Mouse (Mus musculus) kidney, postnatal 0 days (tissue): ENCODE measurements around the gene Rbm38. TPM values are rescaled to one million over a fixed set of nuclear protein-coding genes. Genes with fewer than 3 reads are reported as not detected.

ENCODE experiments used
- ATAC-seq: fragments of 200-750 bp; cut with Nextera tagmentation; replicated peaks from 2 replicates; pipeline ENCODE4 v1.8.0; 2017; ENCODE audit warnings: low read depth, moderate number of reproducible peaks, moderate TSS enrichment, moderate library complexity; ENCODE audit not compliant: low FRiP score
- DNase-seq: peaks from one replicate; pipeline ENCODE4 v3.0.0-alpha.2; 2016; ENCODE audit warnings: low spot score
- H3K27ac ChIP-seq: fragments of 300-500 bp; sonication (generic); 2 replicates; pipeline ENCODE4 v1.5.1; 2014; ENCODE audit warnings: mild to moderate bottlenecking
- H3K27me3 ChIP-seq: fragments of 300-500 bp; sonication (generic); 2 replicates; pipeline ENCODE4 v1.6.1; 2014; ENCODE audit warnings: low read length, mixed read lengths; ENCODE audit not compliant: insufficient read depth
- H3K36me3 ChIP-seq: fragments of 300-500 bp; sonication (generic); 2 replicates; pipeline ENCODE4 v1.6.1; 2014; ENCODE audit warnings: low read length, mixed read lengths; ENCODE audit not compliant: insufficient read depth
- H3K4me1 ChIP-seq: fragments of 300-500 bp; sonication (generic); replicated peaks from 2 replicates; pipeline ENCODE4 v1.6.1; 2014; ENCODE audit warnings: antibody characterized with exemption, low read length, mixed read lengths; ENCODE audit not compliant: insufficient read depth
- H3K4me2 ChIP-seq: fragments of 300-500 bp; sonication (generic); 2 replicates; pipeline ENCODE4 v1.6.1; 2014; ENCODE audit warnings: mild to moderate bottlenecking, low read length, moderate library complexity, mixed read lengths
- H3K4me3 ChIP-seq: fragments of 300-500 bp; sonication (generic); replicated peaks from 2 replicates; pipeline ENCODE4 v1.5.1; 2014; ENCODE audit warnings: low read depth, low read length
- H3K9ac ChIP-seq: fragments of 300-500 bp; sonication (generic); 2 replicates; pipeline ENCODE4 v1.6.1; 2014; ENCODE audit warnings: low read depth, low read length
- H3K9me3 ChIP-seq: fragments of 300-500 bp; sonication (generic); replicated peaks from 2 replicates; pipeline ENCODE4 v1.6.1; 2016; ENCODE audit warnings: low read length, inconsistent platforms, mixed read lengths
- CTCF ChIP-seq: IDR thresholded peaks from 2 replicates; pipeline ENCODE4 v1.5.1; 2016; ENCODE audit warnings: antibody characterized with exemption, low read depth, mild to moderate bottlenecking, moderate library complexity
- WGBS: fragments of 180-500 bp; shearing (Covaris S2); extraction: QIAGEN DNeasy Blood & Tissue Kit; methylation state at CpG from one replicate; pipeline ENCODE4 v1.1.7; 2014; 5-methylcytosine and 5-hydroxymethylcytosine counted together
- polyA plus RNA-seq: library from polyadenylated mRNA; unstranded; fragments of >200 nt; fragmentation: Nextera tagmentation; extraction: Ambion mirVana; gene quantifications from 2 replicates; pipeline ENCODE4 v1.2.1, GENCODE M21; 2015

Gene Rbm38
- polyA plus RNA-seq, 1 experiment from 2014 or later, result 20.9 TPM

DNA sequence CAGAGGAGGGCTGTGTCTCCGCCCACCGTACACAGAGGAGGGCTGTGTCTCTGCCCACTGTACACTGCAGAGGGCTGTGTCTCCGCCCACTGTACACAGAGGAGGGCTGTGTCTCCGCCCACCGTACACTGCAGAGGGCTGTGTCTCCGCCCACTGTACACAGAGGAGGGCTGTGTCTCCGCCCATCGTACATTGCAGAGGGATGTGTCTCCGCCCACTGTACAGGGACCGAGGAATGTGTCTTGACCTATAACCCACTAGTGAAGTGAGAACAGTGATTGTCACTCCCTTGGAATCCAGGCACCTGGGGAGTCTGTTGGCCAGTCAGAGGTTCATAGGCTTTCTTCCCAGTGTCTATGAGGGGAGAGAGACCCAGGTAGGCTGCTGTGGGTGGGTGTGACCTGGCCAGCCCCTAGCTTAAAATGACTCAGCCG is 36.6 kb downstream of the Rbm38 start:
- Histone ChIP-seq H3K4me2 (no peak overlapping the region), H3K27ac (no peak overlapping the region), H3K36me3 (no peaks in the 10 kb centered on the region), H3K27me3 (no peaks in the 10 kb centered on the region), H3K9ac (no peak overlapping the region), H3K4me1 (no peaks in the 10 kb centered on the region), H3K4me3 (no peak overlapping the region), H3K9me3 (no peaks in the 10 kb centered on the region)
- WGBS, result 74% methylated on average over 11 of the region's 11 CpGs
- ATAC-seq (no peak), DNase-seq (no peak)
- TF ChIP-seq CTCF, result no peak

DNA sequence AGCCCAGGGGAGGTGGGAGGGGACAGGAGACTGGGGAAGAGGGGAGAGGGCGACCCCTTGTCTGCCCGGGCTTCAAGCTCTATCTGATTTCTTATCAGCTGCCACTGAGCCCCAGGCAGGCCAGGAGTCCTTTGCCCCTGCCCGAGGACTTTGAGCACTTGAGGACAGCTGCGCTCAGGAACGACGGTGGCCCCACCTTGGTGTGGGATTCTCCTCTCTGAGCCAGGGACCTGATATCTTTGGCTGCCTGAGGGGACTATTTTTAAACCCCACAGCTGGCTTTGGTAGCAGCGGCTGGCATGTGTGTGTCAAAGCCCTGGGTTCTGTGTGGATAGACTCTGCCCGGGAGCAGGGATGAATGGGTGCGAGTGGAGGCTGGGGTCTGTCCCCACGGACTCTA is 37.3 kb downstream of the Rbm38 start:
- no peak for ATAC-seq
- no peak for TF ChIP-seq CTCF
- Histone ChIP-seq H3K9me3 (no peaks in the 10 kb centered on the region), H3K9ac (no peak overlapping the region), H3K27me3 (no peaks in the 10 kb centered on the region), H3K4me3 (no peak overlapping the region), H3K36me3 (no peaks in the 10 kb centered on the region), H3K4me2 (no peak overlapping the region), H3K27ac (no peak overlapping the region), H3K4me1 (no peaks in the 10 kb centered on the region)
- 51% methylated on average over 10 of the region's 10 CpGs for WGBS
- no peak for DNase-seq

DNA sequence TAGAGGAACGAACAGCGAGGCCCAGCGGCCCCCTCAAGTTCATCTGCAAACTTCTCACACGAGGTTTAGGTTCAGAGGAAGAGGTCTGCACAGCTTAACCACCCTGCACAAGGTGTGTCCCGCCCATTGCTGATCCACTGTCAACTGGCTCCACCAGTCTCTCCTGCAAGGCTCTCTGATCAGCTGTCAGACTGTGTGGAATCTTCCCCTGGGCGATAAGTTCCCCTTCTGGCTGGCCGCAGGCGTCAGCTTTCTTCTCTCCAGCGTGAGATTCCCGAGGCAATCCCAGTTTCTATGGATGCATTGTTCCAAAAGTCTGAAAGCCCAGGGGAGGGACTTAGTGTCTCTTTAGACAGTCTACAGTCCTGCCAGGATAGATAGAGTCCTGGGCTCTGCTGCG is 38.0 kb downstream of the Rbm38 start:
- TF ChIP-seq CTCF, result no peak
- 69% methylated on average over 11 of the region's 11 CpGs for WGBS
- Histone ChIP-seq H3K9me3 (no peaks in the 10 kb centered on the region), H3K4me3 (no peak overlapping the region), H3K27ac (no peak overlapping the region), H3K9ac (no peak overlapping the region), H3K36me3 (no peaks in the 10 kb centered on the region), H3K27me3 (no peaks in the 10 kb centered on the region), H3K4me2 (no peak overlapping the region), H3K4me1 (no peaks in the 10 kb centered on the region)
- no peak for ATAC-seq
- no peak for DNase-seq

DNA sequence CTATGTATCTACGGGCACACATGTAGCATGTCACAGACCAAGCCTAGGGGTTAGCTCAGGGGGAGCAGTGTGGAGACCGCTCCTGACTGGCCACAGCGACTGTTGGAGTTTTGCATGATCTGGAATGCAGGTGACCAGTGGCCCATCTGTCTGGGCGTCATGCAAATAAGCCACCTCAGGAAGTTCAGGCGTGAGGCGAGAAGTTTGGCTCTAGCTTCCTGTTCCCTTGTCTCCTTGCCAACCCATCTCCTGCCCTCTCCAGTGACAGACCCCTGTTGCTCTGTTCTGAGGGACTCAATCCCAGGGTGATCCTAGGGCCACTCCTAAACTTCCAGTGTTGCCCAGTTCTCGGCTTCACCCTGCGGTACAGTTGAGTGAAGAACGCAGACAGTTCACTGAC is 40.2 kb downstream of the Rbm38 start:
- no peak for TF ChIP-seq CTCF
- Histone ChIP-seq H3K9ac (no peak overlapping the region), H3K4me3 (no peak overlapping the region), H3K4me2 (no peak overlapping the region), H3K27ac (no peak overlapping the region), H3K36me3 (no peaks in the 10 kb centered on the region), H3K4me1 (no peaks in the 10 kb centered on the region), H3K9me3 (no peaks in the 10 kb centered on the region), H3K27me3 (no peaks in the 10 kb centered on the region)
- WGBS, result 82% methylated on average over 9 of the region's 9 CpGs
- ATAC-seq (no peak), DNase-seq (no peak)

DNA sequence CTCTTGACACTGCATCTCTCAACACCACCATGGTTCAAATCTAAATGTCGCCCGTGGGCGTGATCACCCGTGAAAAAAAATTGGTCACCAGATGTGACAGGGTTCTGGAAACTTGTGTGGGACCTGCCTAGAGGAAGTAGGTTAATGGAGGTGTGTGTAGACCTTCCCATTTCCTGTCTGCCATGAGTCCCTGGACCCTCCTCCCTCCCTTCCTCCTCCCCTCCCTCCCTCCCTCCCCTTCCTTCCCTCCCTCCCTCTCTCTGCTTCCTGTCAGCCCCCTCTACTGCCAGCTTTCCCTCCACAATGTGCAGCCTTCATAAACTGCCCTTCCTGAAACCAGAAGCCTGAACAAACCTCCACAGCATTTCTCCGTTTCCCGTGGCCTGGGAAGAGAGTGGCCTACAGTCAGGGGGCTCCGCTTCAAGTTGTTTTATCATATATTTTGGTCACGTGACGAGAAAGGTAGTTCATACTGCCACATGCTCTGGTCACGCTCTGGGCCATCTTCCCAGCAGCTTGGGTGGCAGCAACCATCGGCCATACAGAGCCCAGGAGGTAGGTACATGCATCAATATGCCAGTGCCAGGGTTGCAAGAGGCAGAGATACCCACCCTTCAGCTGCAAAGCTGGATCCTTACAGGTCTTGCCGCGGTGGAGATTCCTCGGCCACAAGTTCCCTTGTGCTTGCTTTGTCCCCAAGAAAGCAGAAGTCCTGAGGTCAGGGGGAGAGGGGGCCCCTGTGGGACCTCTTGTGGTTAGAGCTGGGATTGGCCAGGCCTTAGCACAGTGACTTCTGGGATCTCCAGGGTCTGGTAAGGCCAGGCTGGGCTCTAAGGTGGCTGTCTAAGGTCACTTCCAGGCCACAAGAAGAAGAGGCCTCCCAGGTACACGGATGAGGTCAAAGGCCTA is 41.4 kb downstream of the Rbm38 start:
- 73% methylated on average over 15 of the region's 15 CpGs for WGBS

DNA sequence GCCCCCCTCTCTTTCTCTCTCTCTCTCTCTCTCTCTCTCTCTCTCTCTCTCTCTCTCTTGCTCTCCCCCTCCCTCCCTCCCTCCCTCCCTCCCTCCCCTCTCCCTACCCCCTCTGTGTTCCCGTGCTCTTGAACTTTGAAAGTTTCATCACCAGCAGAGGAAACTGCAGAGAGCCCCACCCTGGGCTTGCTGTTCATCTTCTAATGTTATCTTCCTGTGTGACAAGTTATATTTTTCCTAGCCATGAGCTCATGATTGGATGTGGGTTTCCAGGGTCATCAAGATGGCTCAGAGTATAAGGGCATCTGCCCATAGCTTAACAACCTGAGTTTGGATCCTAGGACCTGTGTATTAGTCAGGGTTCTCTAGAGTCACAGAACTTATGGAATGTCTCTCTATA is 42.9 kb downstream of the Rbm38 start:
- H3K36me3 ChIP-seq, result no peaks in the 10 kb centered on the region
- H3K27ac ChIP-seq, result no peak overlapping the region
- no peak overlapping the region for H3K4me2 ChIP-seq
- DNase-seq (no peak), ATAC-seq (no peak)
- WGBS, result 70% methylated on average over 1 of the region's 1 CpGs
- no peaks in the 10 kb centered on the region for H3K4me1 ChIP-seq
- no peak overlapping the region for H3K9ac ChIP-seq
- TF ChIP-seq CTCF, result no peak
- H3K4me3 ChIP-seq, result no peak overlapping the region
- no peaks in the 10 kb centered on the region for H3K27me3 ChIP-seq
- no peaks in the 10 kb centered on the region for H3K9me3 ChIP-seq

More for the DNA sequence above, 41.4 kb downstream of the Rbm38 start:
- DNase-seq (no peak), ATAC-seq (no peak)
- no peak overlapping the region for H3K9ac ChIP-seq
- no peak overlapping the region for H3K27ac ChIP-seq
- no peaks in the 10 kb centered on the region for H3K4me1 ChIP-seq
- peak; percentile 34; the same call in 1 of the 2 replicates for TF ChIP-seq CTCF
- no peaks in the 10 kb centered on the region for H3K9me3 ChIP-seq
- no peaks in the 10 kb centered on the region for H3K27me3 ChIP-seq
- no peak overlapping the region for H3K4me3 ChIP-seq
- H3K4me2 ChIP-seq, result no peak overlapping the region
- no peaks in the 10 kb centered on the region for H3K36me3 ChIP-seq
